Mouse (Mus musculus) forebrain, embryonic 10.5 days (tissue): ENCODE data around the gene Srl. TPM values are rescaled to one million over a fixed set of nuclear protein-coding genes. Genes with fewer than 3 reads are reported as not detected.
"Not testable (repeated sequence)": the region's sequence is repeated elsewhere in the genome, so short reads cannot be mapped to it uniquely, and the experiment has no call there.

Experiments
- DNase-seq: peaks from one replicate; pipeline ENCODE4 v3.0.0-alpha.2; 2017; ENCODE audit warnings: low spot score; ENCODE audit errors: extremely low spot score
- H3K27ac ChIP-seq: fragments of 300-500 bp; sonication (generic); 2 replicates; pipeline ENCODE4 v1.5.1; 2016; ENCODE audit warnings: mild to moderate bottlenecking
- H3K27me3 ChIP-seq: fragments of 300-500 bp; sonication (generic); 2 replicates; pipeline ENCODE4 v1.6.1; 2016; ENCODE audit warnings: mild to moderate bottlenecking; ENCODE audit not compliant: poor library complexity, severe bottlenecking
- H3K36me3 ChIP-seq: fragments of 300-500 bp; sonication (generic); replicated peaks from 2 replicates; pipeline ENCODE4 v1.6.1; 2016; ENCODE audit warnings: mild to moderate bottlenecking, moderate library complexity
- H3K4me1 ChIP-seq: fragments of 300-500 bp; sonication (generic); 2 replicates; pipeline ENCODE4 v1.6.1; 2016
- H3K4me3 ChIP-seq: fragments of 300-500 bp; sonication (generic); 2 replicates; pipeline ENCODE4 v1.5.1; 2016; ENCODE audit warnings: mild to moderate bottlenecking, moderate library complexity
- H3K9me3 ChIP-seq: fragments of 300-500 bp; sonication (generic); 2 replicates; pipeline ENCODE4 v1.6.1; 2016; ENCODE audit warnings: mild to moderate bottlenecking, moderate library complexity
- WGBS: fragments of 180-500 bp; shearing (Covaris S2); methylation state at CpG from one replicate; pipeline ENCODE4 v1.1.7; 2016; 5-methylcytosine and 5-hydroxymethylcytosine counted together
- polyA plus RNA-seq: library from polyadenylated mRNA; unstranded; fragments of >200 nt; fragmentation: Nextera tagmentation; extraction: Ambion mirVana; gene quantifications from 2 replicates; pipeline ENCODE4 v1.2.1, GENCODE M21; 2016

The Srl gene
- polyA plus RNA-seq: 23.8 and 29.4 TPM in 2 replicates

GRCm38 (mm10) chr16:4541501-4542198 lies at the start of gene Srl:
Gene Srl (minus strand): TSS chr16:4541816.
- H3K4me3 ChIP-seq: peak within 1 kb of the TSS; percentile 51
- no peaks in the 10 kb centered on the region for H3K27me3 ChIP-seq
- peaks cover 10% of the 10 kb centered on the region for H3K4me1 ChIP-seq
- H3K9me3 ChIP-seq: no peaks in the 10 kb centered on the region
- WGBS: under 1% methylated on average over 43 of the region's 43 CpGs
- peak within 1 kb of the TSS; percentile 79 for H3K27ac ChIP-seq
- DNase-seq: peak; percentile 99
- peaks cover 25% of the 10 kb centered on the region for H3K36me3 ChIP-seq

- no peak for DNase-seq
- Histone ChIP-seq H3K27ac (no peak overlapping the region), H3K9me3 (peaks cover 5% of the 10 kb centered on the region; the same call in 1 of the 2 replicates), H3K4me1 (peaks cover 57% of the 10 kb centered on the region), H3K36me3 (peaks cover 17% of the 10 kb centered on the region), H3K4me3 (no peak overlapping the region), H3K27me3 (no peaks in the 10 kb centered on the region)
- WGBS: 96% methylated on average over 9 of the region's 9 CpGs
Observed at GRCm38 (mm10) chr16:4590236-4590635, 48.6 kb upstream of the Srl start.

GRCm38 (mm10) chr16:4587516-4588210 lies 46.0 kb upstream of the Srl start:
- H3K4me3 ChIP-seq: peak overlapping the region; percentile 52; the same call in 1 of the 2 replicates
- peaks cover 37% of the 10 kb centered on the region for H3K4me1 ChIP-seq
- 55% methylated on average over 5 of the region's 5 CpGs for WGBS
- H3K36me3 ChIP-seq: peaks cover 17% of the 10 kb centered on the region
- H3K27me3 ChIP-seq: no peaks in the 10 kb centered on the region
- peak overlapping the region; percentile 90 for H3K27ac ChIP-seq
- DNase-seq: no peak
- peaks cover 3% of the 10 kb centered on the region; the same call in 1 of the 2 replicates for H3K9me3 ChIP-seq

- DNase-seq: peak; percentile 97
- Histone ChIP-seq H3K27ac (peak overlapping the region; percentile 90), H3K36me3 (peaks cover 17% of the 10 kb centered on the region), H3K9me3 (peaks cover 3% of the 10 kb centered on the region; the same call in 1 of the 2 replicates), H3K4me3 (peak overlapping the region; percentile 52), H3K4me1 (peaks cover 27% of the 10 kb centered on the region), H3K27me3 (no peaks in the 10 kb centered on the region)
- 1% methylated on average over 43 of the region's 43 CpGs for WGBS
Observed at GRCm38 (mm10) chr16:4586531-4587123, 45.0 kb upstream of the Srl start.

- H3K27me3 ChIP-seq: no peaks in the 10 kb centered on the region
- H3K36me3 ChIP-seq: peaks cover 14% of the 10 kb centered on the region
- 11% methylated on average over 14 of the region's 14 CpGs for WGBS
- DNase-seq: no peak
- H3K27ac ChIP-seq: peak overlapping the region; percentile 90
- H3K9me3 ChIP-seq: peaks cover 3% of the 10 kb centered on the region; the same call in 1 of the 2 replicates
- peak overlapping the region; percentile 52 for H3K4me3 ChIP-seq
- peaks cover 26% of the 10 kb centered on the region for H3K4me1 ChIP-seq
Observed at GRCm38 (mm10) chr16:4585642-4586530, 44.3 kb upstream of the Srl start.

- no peak for DNase-seq
- Histone ChIP-seq H3K27ac (no peak overlapping the region), H3K27me3 (no peaks in the 10 kb centered on the region), H3K4me3 (no peak overlapping the region), H3K9me3 (no peaks in the 10 kb centered on the region), H3K36me3 (0 out of 2 replicates have a peak, but pooled peaks cover under 1% of the 10 kb centered on the region), H3K4me1 (peaks cover 26% of the 10 kb centered on the region)
- 83% methylated on average over 5 of the region's 5 CpGs for WGBS
Observed at GRCm38 (mm10) chr16:4584438-4584837, 42.8 kb upstream of the Srl start.

GRCm38 (mm10) chr16:4583807-4584206 lies 42.2 kb upstream of the Srl start:
- H3K4me1 ChIP-seq: peaks cover 26% of the 10 kb centered on the region
- no peaks in the 10 kb centered on the region for H3K36me3 ChIP-seq
- H3K9me3 ChIP-seq: no peaks in the 10 kb centered on the region
- 85% methylated on average over 3 of the region's 3 CpGs for WGBS
- H3K27me3 ChIP-seq: no peaks in the 10 kb centered on the region
- H3K4me3 ChIP-seq: no peak overlapping the region
- H3K27ac ChIP-seq: no peak overlapping the region
- DNase-seq: no peak

GRCm38 (mm10) chr16:4581179-4581578 lies 39.6 kb upstream of the Srl start:
- H3K4me1 ChIP-seq: peaks cover 12% of the 10 kb centered on the region
- H3K27ac ChIP-seq, DNase-seq, H3K36me3 ChIP-seq, H3K4me3 ChIP-seq, H3K9me3 ChIP-seq, H3K27me3 ChIP-seq: not testable (repeated sequence)
- WGBS: 85% methylated on average over 4 of the region's 4 CpGs

GRCm38 (mm10) chr16:4578630-4579029 lies 37.0 kb upstream of the Srl start:
- WGBS: 80% methylated on average over 7 of the region's 7 CpGs
- Histone ChIP-seq H3K27me3 (no peaks in the 10 kb centered on the region), H3K36me3 (no peaks in the 10 kb centered on the region), H3K27ac (no peak overlapping the region), H3K9me3 (no peaks in the 10 kb centered on the region), H3K4me1 (peaks cover 5% of the 10 kb centered on the region; the same call in 1 of the 2 replicates), H3K4me3 (no peak overlapping the region)
- no peak for DNase-seq

- Histone ChIP-seq H3K9me3 (no peaks in the 10 kb centered on the region), H3K27me3 (no peaks in the 10 kb centered on the region), H3K4me3 (no peak overlapping the region), H3K27ac (no peak overlapping the region), H3K36me3 (no peaks in the 10 kb centered on the region), H3K4me1 (peaks cover 5% of the 10 kb centered on the region; the same call in 1 of the 2 replicates)
- 66% methylated on average over 2 of the region's 2 CpGs for WGBS
- no peak for DNase-seq
Observed at GRCm38 (mm10) chr16:4576873-4577272, 35.3 kb upstream of the Srl start.

- Histone ChIP-seq H3K9me3 (no peaks in the 10 kb centered on the region), H3K4me1 (peaks cover 9% of the 10 kb centered on the region), H3K4me3 (no peak overlapping the region), H3K27me3 (no peaks in the 10 kb centered on the region), H3K36me3 (no peaks in the 10 kb centered on the region), H3K27ac (no peak overlapping the region)
- no peak for DNase-seq
- WGBS: 47% methylated on average over 2 of the region's 2 CpGs
Observed at GRCm38 (mm10) chr16:4576038-4576437, 34.4 kb upstream of the Srl start.

- WGBS: 60% methylated on average over 4 of the region's 4 CpGs
- Histone ChIP-seq H3K4me1 (peaks cover 11% of the 10 kb centered on the region), H3K9me3 (no peaks in the 10 kb centered on the region), H3K36me3 (no peaks in the 10 kb centered on the region), H3K27ac (no peak overlapping the region), H3K4me3 (no peak overlapping the region), H3K27me3 (no peaks in the 10 kb centered on the region)
- DNase-seq: no peak
Observed at GRCm38 (mm10) chr16:4570737-4571136, 29.1 kb upstream of the Srl start.
